Mouse (Mus musculus) embryo, embryonic 11 days (tissue): ENCODE data around the gene Gm6121.
"Not testable (repeated sequence)": the region's sequence is repeated elsewhere in the genome, so short reads cannot be mapped to it uniquely, and the experiment has no call there.

Experiments
- DNase-seq: peaks from one replicate; pipeline ENCODE4 v3.0.0-alpha.2; 2015

The Gm6121 gene

DNA sequence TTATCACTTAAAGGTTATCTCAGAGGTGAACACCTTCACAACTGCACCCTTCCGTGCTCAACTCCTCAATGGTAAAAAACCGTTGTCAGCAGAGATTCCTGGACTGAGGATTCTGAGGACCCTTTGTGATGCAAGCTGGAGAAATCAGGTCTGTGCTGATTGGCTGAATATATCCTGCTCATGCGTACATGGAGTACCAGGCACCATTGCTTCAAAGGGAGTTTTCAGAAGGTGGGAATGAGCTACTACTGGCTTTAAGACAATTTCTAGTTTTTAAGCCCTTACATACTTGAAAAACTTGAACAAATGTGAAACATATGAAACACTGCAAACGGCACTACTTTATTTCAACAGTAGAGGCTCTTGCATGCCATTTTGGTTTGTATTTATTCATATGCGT is at the start of gene Gm6121:
Gm6121 (minus strand) TSS at position 101 of the 400 bp plus-strand sequence.
- not testable (repeated sequence) for DNase-seq
